Mouse (Mus musculus): ENCODE measurements around the gene Steap3. TPM values are rescaled to one million over a fixed set of nuclear protein-coding genes. Genes with fewer than 3 reads are reported as not detected.
A peak's percentile ranks its signal among the peaks of the same experiment; 100 is the strongest.

The Steap3 gene
- polyA plus RNA-seq, 1 experiment from 2014 or later: 3.2 TPM

DNA sequence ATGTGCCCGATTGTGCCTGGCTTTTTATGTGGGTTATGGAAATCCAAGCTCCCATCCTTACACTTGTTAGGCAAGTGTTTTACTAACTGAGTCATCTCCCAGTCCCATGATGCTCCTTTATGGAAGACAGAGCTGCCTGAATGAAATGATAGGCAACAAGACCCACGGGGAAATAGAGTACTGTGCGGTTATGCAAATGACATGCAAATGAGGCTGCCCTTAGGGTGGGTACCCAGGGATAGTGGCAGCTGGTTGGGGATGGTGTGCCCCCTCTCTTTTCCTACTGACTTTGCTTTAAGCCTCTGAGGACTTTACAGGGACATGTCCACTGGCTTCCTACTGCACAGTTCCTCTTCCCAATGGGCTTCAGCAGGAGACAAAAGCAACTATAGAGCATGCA is 2.7 kb upstream of the Steap3 start:
- DNase-seq (peak; percentile 49), ATAC-seq (ENCODE audit: low FRiP score, low TSS enrichment) (peak; percentile 57; the same call in 1 of the 2 replicates)
- 68% methylated on average over 3 of the region's 3 CpGs for WGBS
- Histone ChIP-seq H3K4me3 (replicated peaks; ENCODE audit: low read depth, low read length) (no peak overlapping the region), H3K9ac (replicated peaks; ENCODE audit: low read length) (no peak overlapping the region), H3K9me3 (ENCODE audit: control insufficient read depth, low read length) (no peaks in the 10 kb centered on the region), H3K27me3 (ENCODE audit: control insufficient read depth, insufficient read depth, low read length) (no peaks in the 10 kb centered on the region), H3K27ac (replicated peaks; ENCODE audit: low read depth, low read length) (no peak overlapping the region), H3K36me3 (ENCODE audit: control insufficient read depth, insufficient read depth, low read length) (no peaks in the 10 kb centered on the region), H3K4me1 (ENCODE audit: control insufficient read depth, insufficient read depth, low read length) (0 out of 2 replicates have a peak, but pooled peaks cover 2% of the 10 kb centered on the region), H3K4me2 (ENCODE audit: low read length) (no peak overlapping the region)

DNA sequence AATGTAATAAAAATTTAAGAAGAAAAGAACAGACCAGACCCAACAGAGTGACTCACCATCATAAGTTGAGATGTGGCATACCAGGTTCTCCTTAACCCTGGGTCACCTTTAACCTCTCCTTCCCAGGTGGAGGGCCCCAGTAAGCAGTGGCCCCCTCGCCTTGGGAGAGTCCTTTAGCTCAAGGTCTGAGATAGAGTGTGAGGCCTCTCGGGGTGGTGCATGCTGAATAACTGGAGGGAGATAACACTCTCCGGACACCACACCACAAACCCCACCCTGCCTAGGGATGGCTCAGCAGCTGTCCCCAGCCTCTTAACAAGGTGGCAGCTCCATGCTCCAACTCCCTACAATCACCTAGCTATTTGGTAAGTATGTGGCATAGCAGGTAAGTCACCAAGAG is 1.6 kb downstream of the Steap3 start:
- H3K4me1 ChIP-seq (ENCODE audit: control insufficient read depth, insufficient read depth, low read length): 0 out of 2 replicates have a peak, but pooled peaks cover 2% of the 10 kb centered on the region
- H3K36me3 ChIP-seq (ENCODE audit: control insufficient read depth, insufficient read depth, low read length): no peaks in the 10 kb centered on the region
- no peak overlapping the region for H3K9ac ChIP-seq (replicated peaks; ENCODE audit: low read length)
- no peak overlapping the region for H3K27ac ChIP-seq (replicated peaks; ENCODE audit: low read depth, low read length)
- ATAC-seq (ENCODE audit: low FRiP score, low TSS enrichment): no peak
- no peak for DNase-seq
- no peak overlapping the region for H3K4me2 ChIP-seq (ENCODE audit: low read length)
- H3K9me3 ChIP-seq (ENCODE audit: control insufficient read depth, low read length): no peaks in the 10 kb centered on the region
- H3K4me3 ChIP-seq (replicated peaks; ENCODE audit: low read depth, low read length): no peak overlapping the region
- 88% methylated on average over 3 of the region's 3 CpGs for WGBS
- peaks cover 2% of the 10 kb centered on the region; the same call in 1 of the 2 replicates for H3K27me3 ChIP-seq (ENCODE audit: control insufficient read depth, insufficient read depth, low read length)

DNA sequence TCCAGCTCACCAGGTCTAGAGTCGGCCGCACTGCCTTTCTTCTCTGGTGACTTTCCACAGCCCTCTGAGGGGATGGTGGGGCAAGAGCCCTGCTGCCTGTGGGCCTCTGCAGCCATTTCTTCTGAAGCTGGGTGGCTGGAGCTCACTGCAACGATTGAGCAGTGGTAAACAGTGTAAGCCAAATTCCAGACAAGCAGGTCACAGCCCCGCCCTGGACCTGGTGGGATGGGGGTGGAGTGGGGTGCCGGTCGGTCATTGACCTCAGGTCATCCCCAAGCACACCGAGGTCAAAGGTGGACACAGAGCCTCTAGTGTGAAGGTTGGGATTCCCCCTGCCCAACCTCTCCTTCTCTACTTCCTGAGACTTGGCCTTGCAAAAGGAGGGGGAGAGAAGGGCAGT is 2.4 kb downstream of the Steap3 start:
- Histone ChIP-seq H3K4me1 (ENCODE audit: control insufficient read depth, insufficient read depth, low read length) (0 out of 2 replicates have a peak, but pooled peaks cover 5% of the 10 kb centered on the region), H3K9me3 (ENCODE audit: control insufficient read depth, low read length) (no peaks in the 10 kb centered on the region), H3K36me3 (ENCODE audit: control insufficient read depth, insufficient read depth, low read length) (no peaks in the 10 kb centered on the region), H3K9ac (replicated peaks; ENCODE audit: low read length) (no peak overlapping the region), H3K27ac (replicated peaks; ENCODE audit: low read depth, low read length) (no peak overlapping the region), H3K4me3 (replicated peaks; ENCODE audit: low read depth, low read length) (no peak overlapping the region), H3K27me3 (ENCODE audit: control insufficient read depth, insufficient read depth, low read length) (peaks cover 6% of the 10 kb centered on the region; the same call in 1 of the 2 replicates), H3K4me2 (ENCODE audit: low read length) (no peak overlapping the region)
- WGBS: 84% methylated on average over 7 of the region's 7 CpGs
- no peak for ATAC-seq (ENCODE audit: low FRiP score, low TSS enrichment)
- no peak for DNase-seq

DNA sequence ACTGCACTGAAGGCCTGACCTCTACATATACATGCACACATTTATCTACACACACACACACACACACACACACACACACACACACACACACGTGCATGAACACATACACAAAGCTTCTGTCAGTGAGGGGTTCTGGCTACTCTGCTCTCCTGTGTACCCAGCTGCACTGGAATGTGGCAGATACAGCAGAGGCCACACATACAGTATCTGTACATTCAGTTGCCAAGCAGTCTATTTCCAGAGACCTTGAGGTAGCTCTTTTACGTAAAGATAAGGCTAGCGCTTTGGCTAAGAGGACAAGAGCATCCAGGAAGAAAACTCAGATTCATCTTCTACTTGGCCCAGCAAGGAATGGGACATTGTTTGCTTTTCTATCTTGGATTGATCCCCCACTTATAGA is 4.9 kb downstream of the Steap3 start:
- H3K4me3 ChIP-seq (replicated peaks; ENCODE audit: low read depth, low read length): no peak overlapping the region
- no peaks in the 10 kb centered on the region for H3K9me3 ChIP-seq (ENCODE audit: control insufficient read depth, low read length)
- no peak overlapping the region for H3K27ac ChIP-seq (replicated peaks; ENCODE audit: low read depth, low read length)
- H3K36me3 ChIP-seq (ENCODE audit: control insufficient read depth, insufficient read depth, low read length): no peaks in the 10 kb centered on the region
- H3K9ac ChIP-seq (replicated peaks; ENCODE audit: low read length): no peak overlapping the region
- ATAC-seq (ENCODE audit: low FRiP score, low TSS enrichment) (no peak), DNase-seq (no peak)
- 85% methylated on average over 3 of the region's 3 CpGs for WGBS
- peaks cover 8% of the 10 kb centered on the region; the same call in 1 of the 2 replicates for H3K27me3 ChIP-seq (ENCODE audit: control insufficient read depth, insufficient read depth, low read length)
- H3K4me1 ChIP-seq (ENCODE audit: control insufficient read depth, insufficient read depth, low read length): 0 out of 2 replicates have a peak, but pooled peaks cover 7% of the 10 kb centered on the region
- no peak overlapping the region for H3K4me2 ChIP-seq (ENCODE audit: low read length)

DNA sequence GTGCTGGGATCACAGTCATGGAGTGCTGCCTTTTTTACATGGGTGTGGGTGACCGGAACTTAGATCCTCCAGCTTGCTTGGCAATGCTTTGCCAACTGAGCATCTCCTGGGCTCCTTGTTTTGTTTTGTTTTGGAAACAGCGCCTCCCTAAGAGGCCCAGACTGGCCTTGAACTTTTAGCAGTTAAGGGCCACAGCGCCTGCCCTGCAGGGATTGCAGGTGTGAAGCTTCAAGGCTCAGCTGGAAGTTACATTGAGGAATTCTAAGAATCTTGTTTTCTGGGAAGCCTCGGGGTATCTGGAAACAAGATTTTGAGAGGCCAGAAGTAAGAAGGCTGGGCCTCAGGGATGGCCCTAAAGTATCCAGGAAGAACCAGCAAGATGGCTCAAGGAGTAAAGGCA is 6.0 kb downstream of the Steap3 start:
- H3K27me3 ChIP-seq (ENCODE audit: control insufficient read depth, insufficient read depth, low read length): peaks cover 8% of the 10 kb centered on the region; the same call in 1 of the 2 replicates
- no peak for ATAC-seq (ENCODE audit: low FRiP score, low TSS enrichment)
- H3K4me1 ChIP-seq (ENCODE audit: control insufficient read depth, insufficient read depth, low read length): 0 out of 2 replicates have a peak, but pooled peaks cover 7% of the 10 kb centered on the region
- no peak overlapping the region for H3K4me3 ChIP-seq (replicated peaks; ENCODE audit: low read depth, low read length)
- no peak overlapping the region for H3K27ac ChIP-seq (replicated peaks; ENCODE audit: low read depth, low read length)
- WGBS: 56% methylated on average over 4 of the region's 4 CpGs
- H3K4me2 ChIP-seq (ENCODE audit: low read length): no peak overlapping the region
- no peaks in the 10 kb centered on the region for H3K36me3 ChIP-seq (ENCODE audit: control insufficient read depth, insufficient read depth, low read length)
- H3K9ac ChIP-seq (replicated peaks; ENCODE audit: low read length): no peak overlapping the region
- no peak for DNase-seq
- H3K9me3 ChIP-seq (ENCODE audit: control insufficient read depth, low read length): no peaks in the 10 kb centered on the region

DNA sequence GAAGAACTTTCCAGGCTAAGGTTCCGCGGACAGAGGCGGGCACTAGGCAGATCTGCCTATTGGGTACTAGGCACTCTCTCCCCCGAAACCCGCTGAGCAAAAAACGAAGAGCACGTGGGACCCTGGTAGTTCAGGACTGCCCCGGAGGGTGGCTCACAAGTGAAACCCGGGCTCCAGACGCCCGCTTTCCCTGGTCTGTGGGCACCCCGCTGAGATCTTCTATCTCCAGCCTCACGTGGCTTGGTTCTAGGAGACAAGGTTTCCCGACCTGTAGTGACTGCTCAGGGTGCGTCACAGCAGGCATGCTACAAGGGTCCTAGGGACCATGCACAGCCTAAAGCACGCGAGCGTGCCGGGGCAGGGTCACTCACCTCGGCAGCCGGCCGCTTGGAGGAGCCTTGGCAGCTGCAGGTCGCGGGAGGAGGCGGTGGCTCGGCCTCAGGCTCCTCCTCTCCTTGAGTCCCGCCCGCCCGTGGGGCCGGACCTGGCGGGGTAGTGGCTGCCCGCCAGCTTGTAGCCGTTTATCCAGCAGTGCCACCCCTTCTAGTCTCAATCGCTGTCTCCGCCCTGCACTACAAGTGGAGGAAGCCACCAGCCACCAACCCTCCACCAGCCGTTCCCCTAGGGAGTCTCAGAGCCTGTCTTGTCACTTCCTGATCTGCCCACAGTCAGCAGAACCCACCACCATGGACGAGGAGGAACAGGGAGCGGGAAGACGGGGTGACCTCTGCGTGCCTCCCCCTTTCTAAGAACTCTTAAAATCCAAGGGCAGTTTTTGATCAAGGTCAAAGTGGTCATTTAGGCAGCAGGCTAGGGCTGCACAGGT is 7.4 kb downstream of the Steap3 start:
- Histone ChIP-seq H3K9me3 (ENCODE audit: control insufficient read depth, low read length) (no peaks in the 10 kb centered on the region), H3K27ac (replicated peaks; ENCODE audit: low read depth, low read length) (no peak overlapping the region), H3K36me3 (ENCODE audit: control insufficient read depth, insufficient read depth, low read length) (no peaks in the 10 kb centered on the region), H3K4me1 (ENCODE audit: control insufficient read depth, insufficient read depth, low read length) (0 out of 2 replicates have a peak, but pooled peaks cover 7% of the 10 kb centered on the region), H3K27me3 (ENCODE audit: control insufficient read depth, insufficient read depth, low read length) (peaks cover 8% of the 10 kb centered on the region; the same call in 1 of the 2 replicates), H3K4me3 (replicated peaks; ENCODE audit: low read depth, low read length) (peak overlapping the region; percentile 44), H3K4me2 (ENCODE audit: low read length) (peak overlapping the region; percentile 95), H3K9ac (replicated peaks; ENCODE audit: low read length) (peak overlapping the region; percentile 54)
- peak; percentile 78 for DNase-seq
- ATAC-seq (ENCODE audit: low FRiP score, low TSS enrichment): peak; percentile 80
- WGBS: 1% methylated on average over 40 of the region's 40 CpGs

DNA sequence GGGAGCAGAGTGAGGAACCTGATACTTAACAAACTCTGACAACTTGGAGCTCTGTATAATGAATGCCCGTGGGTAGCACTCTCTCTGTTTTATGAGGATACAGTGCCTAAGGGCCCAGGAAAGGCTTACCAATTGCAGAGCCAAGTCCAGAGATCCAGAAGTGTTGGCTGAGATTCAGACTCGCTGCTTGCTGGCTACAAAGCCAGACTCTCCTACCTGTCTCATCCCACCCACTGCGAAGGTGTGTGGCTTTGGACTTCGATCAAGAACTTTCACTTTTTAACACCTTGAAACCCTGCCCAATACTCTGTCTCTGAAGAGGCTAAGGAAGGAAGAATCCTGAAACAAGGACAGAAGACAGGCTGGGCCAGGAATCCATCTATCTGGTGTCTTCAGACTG is 9.3 kb downstream of the Steap3 start:
- H3K36me3 ChIP-seq (ENCODE audit: control insufficient read depth, insufficient read depth, low read length): no peaks in the 10 kb centered on the region
- no peaks in the 10 kb centered on the region for H3K9me3 ChIP-seq (ENCODE audit: control insufficient read depth, low read length)
- H3K27me3 ChIP-seq (ENCODE audit: control insufficient read depth, insufficient read depth, low read length): peaks cover 8% of the 10 kb centered on the region; the same call in 1 of the 2 replicates
- no peak overlapping the region for H3K4me2 ChIP-seq (ENCODE audit: low read length)
- 0 out of 2 replicates have a peak, but pooled peaks cover 7% of the 10 kb centered on the region for H3K4me1 ChIP-seq (ENCODE audit: control insufficient read depth, insufficient read depth, low read length)
- H3K27ac ChIP-seq (replicated peaks; ENCODE audit: low read depth, low read length): no peak overlapping the region
- no peak overlapping the region for H3K9ac ChIP-seq (replicated peaks; ENCODE audit: low read length)
- ATAC-seq (ENCODE audit: low FRiP score, low TSS enrichment) (no peak), DNase-seq (no peak)
- H3K4me3 ChIP-seq (replicated peaks; ENCODE audit: low read depth, low read length): no peak overlapping the region
- 88% methylated on average over 4 of the region's 4 CpGs for WGBS

DNA sequence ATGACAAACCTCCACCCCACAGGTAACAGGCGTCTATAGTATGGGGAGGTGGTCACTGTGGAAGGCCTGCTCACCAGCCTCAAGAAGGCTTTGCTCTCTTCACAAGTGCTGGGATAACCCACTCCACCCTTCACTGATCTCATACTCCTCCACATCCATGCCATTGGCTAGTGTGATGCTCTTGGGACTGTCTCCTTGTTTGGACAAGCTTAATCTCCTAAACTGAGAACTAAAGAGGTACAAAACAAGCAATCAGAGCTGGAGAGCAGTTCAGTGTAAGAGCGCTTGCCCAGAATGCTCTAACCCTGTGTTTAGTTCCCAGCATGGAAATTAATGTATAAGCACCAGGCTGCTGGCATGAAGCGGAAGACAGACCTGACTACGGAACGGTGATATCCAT is 11.3 kb downstream of the Steap3 start:
- WGBS: 95% methylated on average over 5 of the region's 5 CpGs
- H3K27me3 ChIP-seq (ENCODE audit: control insufficient read depth, insufficient read depth, low read length): peaks cover 8% of the 10 kb centered on the region; the same call in 1 of the 2 replicates
- DNase-seq: no peak

DNA sequence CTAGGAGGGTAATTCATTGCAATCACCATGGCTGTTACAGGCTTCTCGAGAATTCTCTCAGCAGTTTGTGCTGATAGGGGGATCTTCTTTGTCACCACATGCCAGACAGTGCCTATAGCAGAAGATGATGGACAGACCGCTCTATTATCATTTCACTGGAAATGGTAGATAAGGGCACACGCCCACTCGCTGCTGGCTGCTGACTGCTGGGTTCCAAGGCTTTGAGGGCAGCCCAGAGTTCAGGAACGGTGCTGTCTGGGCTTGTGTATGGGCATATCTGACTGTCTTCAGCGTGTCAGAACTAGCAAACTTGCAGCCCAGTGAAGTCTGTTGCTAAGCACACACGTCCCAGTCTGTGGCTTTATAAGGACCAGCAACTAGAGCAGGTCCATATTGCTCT is 13.3 kb downstream of the Steap3 start:
- no peak overlapping the region for H3K9ac ChIP-seq (replicated peaks; ENCODE audit: low read length)
- ATAC-seq (ENCODE audit: low FRiP score, low TSS enrichment) (no peak), DNase-seq (no peak)
- H3K27ac ChIP-seq (replicated peaks; ENCODE audit: low read depth, low read length): no peak overlapping the region
- H3K4me2 ChIP-seq (ENCODE audit: low read length): no peak overlapping the region
- 78% methylated on average over 7 of the region's 7 CpGs for WGBS
- H3K4me3 ChIP-seq (replicated peaks; ENCODE audit: low read depth, low read length): no peak overlapping the region
- H3K36me3 ChIP-seq (ENCODE audit: control insufficient read depth, insufficient read depth, low read length): no peaks in the 10 kb centered on the region
- H3K9me3 ChIP-seq (ENCODE audit: control insufficient read depth, low read length): no peaks in the 10 kb centered on the region
- H3K27me3 ChIP-seq (ENCODE audit: control insufficient read depth, insufficient read depth, low read length): no peaks in the 10 kb centered on the region; the same call in 1 of the 2 replicates
- no peaks in the 10 kb centered on the region for H3K4me1 ChIP-seq (ENCODE audit: control insufficient read depth, insufficient read depth, low read length)

More for the DNA sequence above, 11.3 kb downstream of the Steap3 start:
- Histone ChIP-seq H3K4me1 (ENCODE audit: control insufficient read depth, insufficient read depth, low read length) (0 out of 2 replicates have a peak, but pooled peaks cover 7% of the 10 kb centered on the region), H3K4me3 (replicated peaks; ENCODE audit: low read depth, low read length) (no peak overlapping the region), H3K36me3 (ENCODE audit: control insufficient read depth, insufficient read depth, low read length) (no peaks in the 10 kb centered on the region), H3K9me3 (ENCODE audit: control insufficient read depth, low read length) (no peaks in the 10 kb centered on the region), H3K4me2 (ENCODE audit: low read length) (no peak overlapping the region), H3K9ac (replicated peaks; ENCODE audit: low read length) (no peak overlapping the region), H3K27ac (replicated peaks; ENCODE audit: low read depth, low read length) (no peak overlapping the region)
- no peak for ATAC-seq (ENCODE audit: low FRiP score, low TSS enrichment)
